Mouse (Mus musculus): ENCODE data around the gene Arhgap23.

The Arhgap23 gene

DNA sequence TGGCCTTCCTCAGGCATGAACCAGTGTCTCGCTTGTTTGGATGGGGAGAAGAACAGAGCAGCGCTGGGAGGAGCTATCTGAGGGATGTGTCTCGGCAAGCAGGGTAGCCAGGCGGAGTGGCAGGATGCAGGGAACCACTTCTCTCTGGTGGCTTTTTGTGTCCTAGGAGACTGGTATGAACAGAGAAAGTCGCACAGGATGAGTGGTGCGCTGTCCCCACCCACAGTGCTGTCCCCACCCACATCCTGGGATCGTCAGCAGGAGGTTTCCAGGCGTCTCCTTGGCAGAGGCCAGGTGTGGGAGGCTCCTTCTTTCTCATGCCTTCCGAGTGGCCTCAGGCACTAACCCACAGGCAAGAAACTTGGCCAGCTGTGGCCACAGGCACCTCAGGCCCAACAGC is 87.0 kb downstream of the Arhgap23 start:
- peak; percentile 43 for DNase-seq (ENCODE audit: low read depth, low spot score)

DNA sequence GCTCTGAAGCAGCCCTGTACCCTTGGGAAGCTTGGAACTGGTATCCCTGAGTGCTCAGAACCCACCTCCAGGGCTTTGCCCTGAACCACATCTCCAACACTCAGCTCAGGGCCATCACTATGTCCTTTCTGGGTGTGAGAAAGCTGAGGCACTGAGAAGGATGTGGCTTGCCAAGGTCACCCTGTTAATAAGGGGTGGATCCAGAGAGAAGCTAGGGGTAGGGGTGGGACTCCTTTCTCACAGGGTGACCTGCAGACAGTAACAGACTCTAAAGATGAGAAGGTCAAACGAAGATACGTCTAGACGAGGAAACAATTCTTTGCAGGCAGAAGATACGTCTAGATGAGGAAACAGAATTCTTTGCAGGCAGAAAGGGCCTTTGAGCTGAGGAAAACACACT is 87.5 kb downstream of the Arhgap23 start:
- DNase-seq (ENCODE audit: low read depth, low spot score) = no peak

GRCm38 (mm10) chr11:97505784-97506183 is 90.5 kb downstream of the Arhgap23 start:
- DNase-seq (ENCODE audit: low read depth, low spot score) = no peak

- DNase-seq (ENCODE audit: low read depth, low spot score) = no peak
Observed at GRCm38 (mm10) chr11:97506331-97506730, 91.0 kb downstream of the Arhgap23 start.

DNA sequence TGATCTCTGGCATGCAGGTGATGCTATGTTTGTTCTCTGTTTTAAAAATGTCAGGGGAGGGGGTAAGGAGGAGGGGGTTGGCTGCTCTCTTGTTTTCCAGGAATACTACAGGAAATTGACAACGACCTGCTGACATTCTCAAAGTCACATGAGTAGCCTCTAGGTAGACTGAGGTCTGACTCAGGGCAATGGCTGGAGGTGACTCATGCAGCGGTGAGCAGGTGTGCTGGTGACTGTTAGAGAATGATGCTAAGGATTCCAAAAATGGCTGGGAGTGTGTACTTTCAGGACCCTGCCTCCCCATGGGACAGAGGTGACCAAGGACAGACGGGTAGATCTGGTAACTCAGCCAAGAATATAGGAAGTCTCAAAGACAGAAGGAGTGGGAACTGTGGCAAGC is 92.9 kb downstream of the Arhgap23 start:
- DNase-seq (ENCODE audit: low read depth, low spot score) = no peak

GRCm38 (mm10) chr11:97509058-97509457 is 93.7 kb downstream of the Arhgap23 start:
- DNase-seq (ENCODE audit: low read depth, low spot score) = no peak

GRCm38 (mm10) chr11:97509715-97510485 is 94.6 kb downstream of the Arhgap23 start:
- no peak for DNase-seq (ENCODE audit: low read depth, low spot score)

DNA sequence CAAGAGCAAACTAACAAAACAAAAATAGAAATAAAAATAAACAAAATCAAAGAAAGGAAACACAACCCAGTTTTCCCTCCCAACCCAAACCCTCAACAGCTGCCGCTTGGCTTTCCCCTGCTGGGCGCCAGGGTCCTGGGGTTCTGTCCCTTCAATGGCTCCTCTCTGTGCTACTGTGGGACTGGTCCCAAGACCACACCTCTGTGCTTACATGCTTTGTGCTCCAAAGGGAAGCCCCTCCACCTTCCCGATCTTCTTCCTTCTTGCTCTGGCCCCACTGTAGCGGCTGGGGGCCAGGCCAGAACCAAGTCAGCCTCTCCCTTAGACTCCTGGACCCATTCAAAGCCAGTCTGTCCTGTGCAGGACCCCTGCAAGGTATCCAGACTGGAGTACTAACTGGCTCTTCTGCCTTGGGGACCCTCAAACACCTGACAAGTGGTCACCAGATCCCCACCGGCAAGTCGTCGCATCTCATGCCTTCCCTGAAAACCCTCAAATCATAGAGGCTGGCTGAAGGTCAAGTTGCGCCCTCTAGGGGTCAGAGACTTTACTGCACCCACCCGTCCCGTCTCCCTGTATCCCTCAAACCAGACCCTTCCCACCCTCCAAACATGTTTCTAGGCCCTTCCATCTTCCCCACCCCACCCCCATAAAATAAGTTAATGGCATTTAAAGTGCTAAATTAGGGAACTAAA is 95.8 kb downstream of the Arhgap23 start:
- DNase-seq (ENCODE audit: low read depth, low spot score) = peak; percentile 61

DNA sequence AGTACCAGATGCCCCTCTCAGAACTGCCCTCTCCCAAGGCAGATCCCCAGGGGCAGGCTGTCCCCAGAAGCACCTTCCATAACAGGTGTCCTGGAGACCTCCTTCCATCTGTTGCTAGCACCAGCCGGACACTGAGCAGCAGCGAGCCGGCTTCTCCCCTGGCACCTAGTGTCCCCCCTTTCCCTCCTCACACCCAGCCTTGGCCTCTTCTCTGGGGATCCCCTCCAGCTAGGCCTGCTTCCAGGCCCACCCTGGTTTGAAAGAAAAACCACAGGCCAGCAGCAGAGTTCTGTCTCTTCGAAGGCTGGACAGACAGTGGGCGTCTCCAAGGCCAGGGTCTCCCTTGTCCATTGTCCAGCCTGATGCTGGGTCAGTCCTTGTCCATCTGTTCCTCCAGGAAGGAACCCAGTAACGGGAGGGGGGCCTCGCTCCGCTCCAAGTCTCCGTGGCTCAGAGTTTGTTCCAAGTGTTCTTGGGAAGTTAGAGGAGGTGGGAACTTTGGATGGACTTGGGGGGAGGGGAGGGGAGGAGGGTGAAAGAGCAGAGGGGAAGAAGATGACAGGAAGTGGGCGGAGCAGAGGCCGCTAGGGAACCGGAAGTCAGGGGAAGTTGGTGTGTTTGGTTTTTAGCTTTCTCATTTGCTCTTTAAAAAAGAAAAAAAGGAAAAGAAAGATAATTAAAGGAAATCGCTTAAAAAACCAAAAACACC is 96.5 kb downstream of the Arhgap23 start:
- DNase-seq (ENCODE audit: low read depth, low spot score) = no peak

GRCm38 (mm10) chr11:97512511-97512910 is 97.2 kb downstream of the Arhgap23 start:
- DNase-seq (ENCODE audit: low read depth, low spot score) = no peak

- no peak for DNase-seq (ENCODE audit: low read depth, low spot score)
Observed at GRCm38 (mm10) chr11:97513066-97513465, 97.7 kb downstream of the Arhgap23 start.

DNA sequence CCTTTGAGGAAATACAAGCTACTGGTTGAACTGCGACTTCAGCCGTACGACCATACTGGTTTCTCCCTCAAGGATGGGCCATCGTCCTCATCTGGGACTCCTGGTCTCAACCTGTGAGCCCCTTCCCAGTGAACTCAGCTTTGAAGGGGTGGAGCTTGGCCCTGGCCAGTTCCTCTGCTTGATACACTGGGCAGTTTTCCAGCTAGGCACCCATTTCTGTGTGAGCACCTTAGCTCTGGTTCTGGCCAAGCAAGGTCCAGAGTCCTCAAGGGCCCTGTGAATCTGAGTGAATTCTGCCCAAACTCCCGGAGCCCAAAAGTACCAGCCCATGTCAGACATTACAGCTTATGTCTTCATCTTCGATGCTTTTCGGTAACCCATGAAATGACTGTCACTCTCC is 105.2 kb downstream of the Arhgap23 start:
- DNase-seq (ENCODE audit: low read depth, low spot score) = no peak

DNA sequence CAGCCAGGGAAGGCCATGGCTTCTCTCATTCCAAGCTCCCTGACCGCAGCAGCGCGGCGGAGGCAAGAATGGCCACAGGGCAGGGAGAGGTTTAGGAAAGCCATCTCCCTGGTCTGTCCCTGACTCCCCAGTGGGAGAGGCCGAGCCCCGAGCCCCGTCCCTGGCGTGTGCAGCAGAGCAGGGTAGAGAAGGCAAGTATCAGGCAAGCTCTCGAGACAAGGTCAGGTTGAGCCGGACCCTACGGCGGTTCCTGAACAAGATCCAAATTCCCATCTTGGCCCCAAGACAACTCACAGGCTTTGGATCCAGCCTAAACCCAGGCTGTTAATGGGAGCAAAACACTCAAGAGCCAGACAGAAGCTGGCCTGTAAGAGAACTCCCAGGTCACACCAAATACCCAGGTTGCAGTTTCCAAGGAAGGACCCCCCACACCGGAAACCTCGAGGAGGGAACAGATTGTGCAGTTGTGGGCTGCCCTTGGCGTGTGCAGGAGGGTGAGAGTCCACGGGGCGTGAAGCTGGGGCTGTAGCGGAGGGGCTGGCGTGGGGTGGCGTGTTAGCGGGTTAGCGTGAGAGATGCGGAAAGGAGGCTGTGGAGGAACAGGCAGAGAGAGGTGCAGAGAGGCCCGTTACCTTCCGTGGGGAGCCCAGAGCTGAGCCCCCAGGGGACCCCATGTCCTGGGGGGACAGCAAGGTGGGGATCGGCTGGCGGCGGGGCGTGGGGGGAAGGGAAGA is 106.6 kb downstream of the Arhgap23 start:
- DNase-seq (ENCODE audit: low read depth, low spot score) = no peak

- no peak for DNase-seq (ENCODE audit: low read depth, low spot score)
Observed at GRCm38 (mm10) chr11:97523107-97523506, 107.8 kb downstream of the Arhgap23 start.

DNA sequence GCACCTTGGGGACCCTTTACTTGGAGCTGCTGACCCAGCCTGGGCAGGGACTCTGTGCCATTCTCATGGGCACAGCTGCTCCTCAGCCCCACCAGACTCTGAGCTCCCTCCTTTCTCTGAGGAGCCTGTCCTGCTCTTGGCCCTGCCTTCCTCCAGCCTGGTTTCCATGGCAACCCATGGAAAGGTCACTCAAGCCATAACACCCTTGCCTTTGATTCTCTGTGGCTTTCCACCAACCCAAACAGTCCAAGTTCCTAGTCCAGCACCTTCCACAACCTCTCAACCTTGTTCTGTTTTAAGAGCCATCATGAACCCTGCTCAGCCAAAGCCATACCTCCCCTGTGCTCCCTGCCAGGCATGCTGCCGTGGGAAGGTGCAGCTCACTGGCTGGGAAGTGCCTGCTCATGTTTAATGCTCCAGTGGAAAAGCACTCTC is 108.5 kb downstream of the Arhgap23 start:
- DNase-seq (ENCODE audit: low read depth, low spot score) = peak; percentile 62

- peak; percentile 69 for DNase-seq (ENCODE audit: low read depth, low spot score)
Observed at GRCm38 (mm10) chr11:97524306-97524705, 109.0 kb downstream of the Arhgap23 start.

DNA sequence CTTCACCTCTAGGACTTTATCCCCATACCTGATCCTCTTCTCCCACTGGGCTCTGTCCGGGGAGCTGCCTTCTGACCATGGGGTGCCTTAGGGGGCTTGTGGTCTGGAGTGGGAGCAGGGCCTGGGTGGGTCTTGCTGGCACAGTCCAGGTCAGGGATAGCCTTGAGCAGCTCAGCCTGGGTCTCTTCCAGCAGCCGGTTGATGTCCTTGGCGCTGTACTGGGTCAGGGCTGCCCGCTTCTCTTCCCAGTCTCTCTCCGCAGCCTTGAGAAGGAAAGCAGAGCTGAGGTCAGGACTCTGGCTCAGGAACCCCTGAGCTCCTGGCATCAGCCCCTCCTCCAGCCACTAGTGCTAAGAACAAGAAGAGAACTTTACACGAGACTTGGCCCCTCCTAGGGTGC is 110.0 kb downstream of the Arhgap23 start:
- DNase-seq (ENCODE audit: low read depth, low spot score) = no peak

DNA sequence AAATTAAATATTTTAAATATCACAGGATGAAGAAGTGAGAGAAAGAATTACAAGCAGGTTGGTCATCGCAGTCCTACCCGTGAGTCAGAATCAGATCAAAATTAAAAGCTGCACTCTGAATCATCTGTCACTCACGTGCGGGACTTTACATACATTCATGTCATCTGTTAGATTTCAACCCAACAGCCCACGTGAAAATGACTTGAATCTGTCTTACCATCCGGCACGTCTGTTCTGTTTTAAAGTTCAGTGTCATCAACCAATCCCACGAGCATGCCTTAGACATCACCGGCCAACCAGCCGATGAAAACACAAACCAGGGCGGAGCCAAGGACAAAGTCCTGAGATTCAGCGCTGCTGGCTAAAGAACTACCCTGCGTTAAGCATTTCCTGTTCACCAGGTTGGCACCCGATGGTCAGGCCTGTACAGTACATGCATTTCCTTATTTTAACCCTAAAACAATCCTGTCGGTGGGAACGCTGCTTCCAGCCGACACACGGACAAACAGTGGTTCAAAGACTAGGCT is 113.0 kb downstream of the Arhgap23 start:
- no peak for DNase-seq (ENCODE audit: low read depth, low spot score)

GRCm38 (mm10) chr11:97530069-97530468 is 114.7 kb downstream of the Arhgap23 start:
- no peak for DNase-seq (ENCODE audit: low read depth, low spot score)

DNA sequence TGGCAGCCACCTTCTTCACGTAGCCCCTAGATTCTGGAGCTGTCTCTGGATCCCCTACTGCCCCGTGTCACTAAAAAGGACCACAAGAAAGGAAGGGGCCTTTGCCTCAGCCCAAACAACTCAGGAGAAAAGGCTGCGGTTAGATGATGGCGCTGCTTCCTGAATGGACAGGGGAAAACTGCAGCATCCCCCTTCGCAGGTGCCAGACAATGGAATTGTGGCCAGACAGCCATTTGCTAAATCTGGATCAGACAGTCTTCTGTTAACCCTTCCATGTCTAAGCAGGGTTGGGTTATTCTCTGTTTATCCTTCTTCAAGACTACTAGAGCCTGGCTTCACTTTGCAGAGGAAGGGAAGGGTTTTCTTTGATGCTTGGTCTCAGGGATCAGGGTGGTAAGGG is 115.6 kb downstream of the Arhgap23 start:
- DNase-seq (ENCODE audit: low read depth, low spot score) = no peak

Data from 3T3-L1 (cell line).